Mouse (Mus musculus) heart, embryonic 13.5 days (tissue): ENCODE results near the gene Gm13279. TPM values are rescaled to one million over a fixed set of nuclear protein-coding genes. Genes with fewer than 3 reads are reported as not detected.
"Not testable (repeated sequence)": the region's sequence is repeated elsewhere in the genome, so short reads cannot be mapped to it uniquely, and the experiment has no call there.

Experiments
- ATAC-seq: fragments of 200-750 bp; cut with Nextera tagmentation; 2 replicates; pipeline ENCODE4 v1.8.0; 2017; ENCODE audit warnings: moderate TSS enrichment; ENCODE audit not compliant: insufficient number of reproducible peaks, low FRiP score, low TSS enrichment; ENCODE audit errors: extremely low read depth
- H3K27ac ChIP-seq: fragments of 300-500 bp; sonication (generic); replicated peaks from 2 replicates; pipeline ENCODE4 v1.5.1; 2015; ENCODE audit warnings: moderate library complexity, mild to moderate bottlenecking, inconsistent platforms
- H3K27me3 ChIP-seq: fragments of 300-500 bp; sonication (generic); replicated peaks from 2 replicates; pipeline ENCODE4 v1.6.1; 2015; ENCODE audit warnings: mild to moderate bottlenecking, inconsistent platforms
- H3K36me3 ChIP-seq: fragments of 300-500 bp; sonication (generic); 2 replicates; pipeline ENCODE4 v1.6.1; 2015; ENCODE audit warnings: mild to moderate bottlenecking, inconsistent platforms
- H3K4me1 ChIP-seq: fragments of 300-500 bp; sonication (generic); 2 replicates; pipeline ENCODE4 v1.6.1; 2015; ENCODE audit warnings: inconsistent platforms
- H3K4me2 ChIP-seq: fragments of 300-500 bp; sonication (generic); 2 replicates; pipeline ENCODE4 v1.6.1; 2015; ENCODE audit warnings: inconsistent platforms, mild to moderate bottlenecking, moderate library complexity
- H3K4me3 ChIP-seq: fragments of 300-500 bp; sonication (generic); 2 replicates; pipeline ENCODE4 v1.5.1; 2015; ENCODE audit warnings: moderate library complexity, mild to moderate bottlenecking, inconsistent platforms
- H3K9ac ChIP-seq: fragments of 300-500 bp; sonication (generic); 2 replicates; pipeline ENCODE4 v1.6.1; 2015; ENCODE audit warnings: inconsistent platforms, mild to moderate bottlenecking, moderate library complexity
- H3K9me3 ChIP-seq: fragments of 300-500 bp; sonication (generic); 2 replicates; pipeline ENCODE4 v1.6.1; 2016; ENCODE audit warnings: inconsistent platforms
- WGBS: fragments of 180-500 bp; shearing (Covaris S2); methylation state at CpG from one replicate; pipeline ENCODE4 v1.1.7; 2015; ENCODE audit warnings: mixed read lengths; 5-methylcytosine and 5-hydroxymethylcytosine counted together
- polyA plus RNA-seq: library from polyadenylated mRNA; unstranded; fragments of >200 nt; fragmentation: Nextera tagmentation; extraction: Ambion mirVana; gene quantifications from 2 replicates; pipeline ENCODE4 v1.2.1, GENCODE M21; 2015

Gm13279 gene
- not detected in 2 replicates for polyA plus RNA-seq

DNA sequence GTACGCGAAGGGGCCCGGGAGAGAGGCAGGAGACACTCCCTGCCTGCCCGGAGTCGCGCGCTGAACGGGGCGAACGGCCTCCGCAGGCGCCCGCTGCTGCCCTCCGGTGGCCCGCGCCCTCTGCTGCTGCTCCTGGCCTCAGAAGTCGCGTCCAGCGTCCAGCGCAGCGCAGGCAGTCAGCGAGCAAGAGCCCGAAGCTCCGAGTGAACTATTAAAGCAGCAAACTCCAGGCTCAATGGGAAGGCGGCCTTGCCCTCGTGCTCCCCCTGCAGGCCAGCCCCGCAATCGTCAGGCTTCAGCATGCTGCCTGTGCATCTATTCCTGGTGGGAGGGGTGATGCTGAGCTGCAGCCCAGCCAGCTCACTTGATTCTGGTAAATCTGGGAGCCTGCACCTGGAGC lies at the start of gene Gm13279:
TSS of gene Gm13279 (plus strand) at position 301 of the 400 bp plus-strand sequence.
- not testable (repeated sequence) for H3K36me3 ChIP-seq, H3K4me3 ChIP-seq, H3K4me2 ChIP-seq, H3K4me1 ChIP-seq, H3K9ac ChIP-seq, H3K9me3 ChIP-seq, H3K27ac ChIP-seq, ATAC-seq, H3K27me3 ChIP-seq
- WGBS: no CpG with 5 or more reads among the region's 28 CpGs

- no peak for ATAC-seq
- Histone ChIP-seq H3K36me3 (no peaks in the 10 kb centered on the region), H3K4me1 (no peaks in the 10 kb centered on the region), H3K4me3 (no peak overlapping the region), H3K9ac (no peak overlapping the region), H3K27me3 (no peaks in the 10 kb centered on the region; the same call in 1 of the 2 replicates), H3K9me3 (no peaks in the 10 kb centered on the region), H3K4me2 (no peak overlapping the region), H3K27ac (no peak overlapping the region)
- 56% methylated on average over 6 of the region's 6 CpGs for WGBS
Measured at GRCm38 (mm10) chr4:88749926-88750325, 47.3 kb upstream of the Gm13279 start.

DNA sequence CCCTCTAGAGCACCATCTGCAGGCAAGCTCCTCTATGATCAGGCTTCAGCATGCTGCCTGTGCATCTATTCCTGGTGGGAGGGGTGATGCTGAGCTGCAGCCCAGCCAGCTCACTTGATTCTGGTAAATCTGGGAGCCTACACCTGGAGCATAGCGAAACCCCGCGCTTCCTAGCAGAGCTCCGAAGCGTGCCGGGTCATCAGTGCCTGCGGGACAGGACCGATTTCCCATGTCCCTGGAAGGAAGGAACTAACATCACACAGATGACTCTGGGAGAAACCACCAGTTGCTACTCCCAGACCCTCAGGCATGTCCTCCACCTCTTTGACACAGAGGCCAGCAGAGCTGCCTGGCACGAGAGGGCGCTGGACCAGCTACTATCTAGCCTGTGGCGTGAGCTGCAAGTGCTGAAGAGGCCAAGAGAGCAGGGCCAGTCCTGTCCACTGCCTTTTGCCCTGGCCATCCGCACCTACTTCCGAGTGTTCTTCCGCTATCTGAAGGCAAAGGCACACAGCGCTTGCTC lies 42.3 kb upstream of the Gm13279 start, which contains the start of gene Gm13271:
TSS of gene Gm13271 (plus strand) at position 51 of the 523 bp plus-strand sequence.
- H3K4me2 ChIP-seq, H3K4me3 ChIP-seq, H3K9ac ChIP-seq, ATAC-seq, H3K27me3 ChIP-seq, H3K9me3 ChIP-seq, H3K36me3 ChIP-seq: not testable (repeated sequence)
- Histone ChIP-seq H3K27ac (peak within 1 kb of the TSS; percentile 48; the same call in 1 of the 2 replicates), H3K4me1 (peaks cover 15% of the 10 kb centered on the region)
- WGBS: 56% methylated on average over 15 of the region's 15 CpGs

- WGBS: 9% methylated on average over 29 of the region's 31 CpGs
Measured at GRCm38 (mm10) chr4:88756581-88757513, 40.4 kb upstream of the Gm13279 start.

DNA sequence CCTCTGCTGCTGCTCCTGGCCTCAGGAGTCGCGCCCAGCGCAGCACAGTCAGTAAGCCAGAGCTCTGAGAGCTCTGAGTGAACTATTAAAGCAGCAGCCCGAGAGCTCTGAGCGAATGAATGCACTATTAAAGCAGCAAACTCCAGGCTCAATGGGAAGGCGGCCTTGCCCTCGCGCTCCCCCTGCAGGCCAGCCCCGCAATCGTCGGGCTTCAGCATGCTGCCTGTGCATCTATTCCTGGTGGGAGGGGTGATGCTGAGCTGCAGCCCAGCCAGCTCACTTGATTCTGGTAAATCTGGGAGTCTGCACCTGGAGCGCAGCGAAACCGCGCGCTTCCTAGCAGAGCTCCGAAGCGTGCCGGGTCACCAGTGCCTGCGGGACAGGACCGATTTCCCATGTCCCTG lies 39.6 kb upstream of the Gm13279 start:
- H3K36me3 ChIP-seq, H3K27me3 ChIP-seq, H3K9me3 ChIP-seq: not testable (repeated sequence)
- ATAC-seq: peak; percentile 97
- H3K27ac ChIP-seq: peak overlapping the region; percentile 95
- under 1% methylated on average over 21 of the region's 21 CpGs for WGBS
- peak overlapping the region; percentile 77 for H3K4me2 ChIP-seq
- H3K4me1 ChIP-seq: peaks cover 15% of the 10 kb centered on the region
- H3K4me3 ChIP-seq: peak overlapping the region; percentile 60
- peak overlapping the region; percentile 89; the same call in 1 of the 2 replicates for H3K9ac ChIP-seq

More at GRCm38 (mm10) chr4:88756581-88757513, 40.4 kb upstream of the Gm13279 start:
- H3K27ac ChIP-seq: peak overlapping the region; percentile 95
- H3K4me3 ChIP-seq: peak overlapping the region; percentile 60
- ATAC-seq, H3K9me3 ChIP-seq, H3K27me3 ChIP-seq, H3K36me3 ChIP-seq: not testable (repeated sequence)
- peaks cover 15% of the 10 kb centered on the region for H3K4me1 ChIP-seq
- H3K4me2 ChIP-seq: peak overlapping the region; percentile 77
- H3K9ac ChIP-seq: peak overlapping the region; percentile 89

- not testable (repeated sequence) for H3K27me3 ChIP-seq, H3K9me3 ChIP-seq, H3K27ac ChIP-seq, H3K9ac ChIP-seq, H3K4me2 ChIP-seq, H3K4me3 ChIP-seq, H3K36me3 ChIP-seq, ATAC-seq
- 77% methylated on average over 9 of the region's 9 CpGs for WGBS
- H3K4me1 ChIP-seq: peaks cover 15% of the 10 kb centered on the region
Measured at GRCm38 (mm10) chr4:88758751-88759150, 38.4 kb upstream of the Gm13279 start.

DNA sequence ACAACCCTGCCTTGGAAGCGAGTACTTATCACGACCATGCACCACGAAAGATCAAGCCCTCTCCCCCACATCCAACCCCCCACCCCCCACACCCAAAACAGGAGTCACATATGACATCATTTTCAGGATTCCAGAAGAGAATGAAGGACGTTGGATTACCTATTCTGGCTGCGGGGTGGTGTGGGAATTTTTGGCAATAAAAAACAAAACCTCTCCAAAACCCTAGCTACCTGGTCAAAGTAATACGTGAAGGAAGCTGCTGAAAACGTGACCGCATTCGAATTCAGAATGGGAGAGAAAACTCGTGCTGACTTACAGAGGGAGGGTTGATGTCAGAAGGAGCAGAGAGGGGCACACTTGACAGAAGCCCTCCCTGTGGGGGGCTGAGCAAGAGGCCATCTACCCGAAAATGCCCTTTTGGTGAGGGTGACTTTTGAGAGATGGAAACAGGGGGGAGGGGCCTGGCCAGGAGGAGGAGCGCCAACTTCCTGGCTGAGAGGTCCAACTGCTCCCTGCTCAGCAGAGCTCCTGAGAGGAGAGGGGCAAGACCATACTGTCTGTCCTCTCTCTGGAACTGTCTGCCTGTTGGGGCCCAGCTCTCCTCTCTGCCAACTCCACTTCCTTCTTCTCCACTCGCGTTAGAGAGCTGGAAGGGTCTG lies 37.5 kb upstream of the Gm13279 start, which contains the start of gene Gm13283:
TSS of gene Gm13283 (plus strand) at position 510 of the 659 bp plus-strand sequence.
- H3K36me3 ChIP-seq, H3K27me3 ChIP-seq, ATAC-seq, H3K9me3 ChIP-seq: not testable (repeated sequence)
- Histone ChIP-seq H3K9ac (peak within 1 kb of the TSS; percentile 73; the same call in 1 of the 2 replicates), H3K4me1 (peaks cover 15% of the 10 kb centered on the region), H3K4me2 (peak within 1 kb of the TSS; percentile 56), H3K4me3 (peak within 1 kb of the TSS; percentile 44), H3K27ac (peak within 1 kb of the TSS; percentile 65)
- WGBS: 20% methylated on average over 10 of the region's 14 CpGs

DNA sequence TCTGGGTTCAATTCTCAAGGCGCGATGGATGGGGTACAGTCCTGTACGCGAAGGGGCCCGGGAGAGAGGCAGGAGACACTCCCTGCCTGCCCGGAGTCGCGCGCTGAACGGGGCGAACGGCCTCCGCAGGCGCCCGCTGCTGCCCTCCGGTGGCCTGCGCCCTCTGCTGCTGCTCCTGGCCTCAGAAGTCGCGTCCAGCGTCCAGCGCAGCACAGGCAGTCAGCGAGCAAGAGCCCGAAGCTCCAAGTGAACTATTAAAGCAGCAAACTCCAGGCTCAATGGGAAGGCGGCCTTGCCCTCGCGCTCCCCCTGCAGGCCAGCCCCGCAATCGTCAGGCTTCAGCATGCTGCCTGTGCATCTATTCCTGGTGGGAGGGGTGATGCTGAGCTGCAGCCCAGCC lies 36.8 kb upstream of the Gm13279 start:
- not testable (repeated sequence) for ATAC-seq, H3K9me3 ChIP-seq, H3K36me3 ChIP-seq, H3K27me3 ChIP-seq
- H3K4me2 ChIP-seq: peak overlapping the region; percentile 56
- peak overlapping the region; percentile 65 for H3K27ac ChIP-seq
- peak overlapping the region; percentile 73; the same call in 1 of the 2 replicates for H3K9ac ChIP-seq
- H3K4me3 ChIP-seq: peak overlapping the region; percentile 44
- H3K4me1 ChIP-seq: peaks cover 15% of the 10 kb centered on the region
- WGBS: 0% methylated on average over 25 of the region's 28 CpGs

DNA sequence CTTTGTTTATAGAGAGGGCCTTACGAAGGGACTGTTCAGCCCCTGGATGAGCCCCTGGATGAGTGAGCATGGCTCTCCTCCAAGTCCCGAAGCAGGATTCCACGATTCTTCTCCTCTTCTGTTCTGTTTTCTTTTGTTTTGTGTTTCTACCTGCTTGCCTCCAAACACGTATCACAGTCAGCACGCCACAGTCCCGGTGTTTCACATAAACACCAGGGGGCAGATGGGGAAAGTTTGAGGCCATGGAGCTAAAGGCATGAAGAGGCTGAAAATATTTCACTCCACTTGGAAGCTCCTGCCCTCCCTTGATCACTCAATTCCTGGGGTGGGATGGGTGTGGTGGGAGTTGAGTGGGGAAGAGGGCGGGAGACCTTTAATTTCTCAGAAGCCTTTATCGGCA lies 35.4 kb upstream of the Gm13279 start:
- not testable (repeated sequence) for H3K9ac ChIP-seq, ATAC-seq, H3K9me3 ChIP-seq, H3K4me1 ChIP-seq, H3K36me3 ChIP-seq, H3K27me3 ChIP-seq, H3K4me3 ChIP-seq, H3K4me2 ChIP-seq, H3K27ac ChIP-seq
- 55% methylated on average over 6 of the region's 8 CpGs for WGBS

DNA sequence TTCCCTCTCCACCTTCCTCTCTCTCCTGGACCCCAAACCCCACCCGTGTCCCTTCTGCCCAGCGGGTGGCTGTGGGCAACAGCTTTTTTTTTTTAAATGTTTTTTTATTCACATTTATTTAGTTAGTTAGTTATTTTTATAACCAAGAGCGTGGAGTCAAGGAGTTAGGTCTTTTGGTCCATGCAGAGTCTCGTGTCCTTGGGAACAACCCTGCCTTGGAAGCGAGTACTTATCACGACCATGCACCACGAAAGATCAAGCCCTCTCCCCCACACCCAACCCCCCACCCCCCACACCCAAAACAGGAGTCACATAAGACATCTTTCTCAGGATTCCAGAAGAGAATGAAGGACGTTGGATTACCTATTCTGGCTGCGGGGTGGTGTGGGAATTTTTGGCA lies 34.9 kb upstream of the Gm13279 start:
- peak overlapping the region; percentile 60 for H3K4me2 ChIP-seq
- H3K4me1 ChIP-seq, ATAC-seq, H3K9me3 ChIP-seq, H3K9ac ChIP-seq, H3K27me3 ChIP-seq, H3K27ac ChIP-seq, H3K4me3 ChIP-seq, H3K36me3 ChIP-seq: not testable (repeated sequence)
- 47% methylated on average over 9 of the region's 9 CpGs for WGBS

- H3K4me1 ChIP-seq, H3K27me3 ChIP-seq, H3K36me3 ChIP-seq, H3K9me3 ChIP-seq, ATAC-seq: not testable (repeated sequence)
- peak overlapping the region; percentile 62 for H3K9ac ChIP-seq
- peak overlapping the region; percentile 57 for H3K4me2 ChIP-seq
- peak overlapping the region; percentile 56 for H3K27ac ChIP-seq
- peak overlapping the region; percentile 42 for H3K4me3 ChIP-seq
- WGBS: 5% methylated on average over 25 of the region's 42 CpGs
Measured at GRCm38 (mm10) chr4:88763384-88764018, 33.7 kb upstream of the Gm13279 start.
